Mouse (Mus musculus): ENCODE data around the gene Slc25a16. TPM values are rescaled to one million over a fixed set of nuclear protein-coding genes. Genes with fewer than 3 reads are reported as not detected.
A peak's percentile ranks its signal among the peaks of the same experiment; 100 is the strongest.

The Slc25a16 gene
- total and polyA plus RNA-seq, 3 experiments = 8.3 to 12.1 TPM; not detected in 1

DNA sequence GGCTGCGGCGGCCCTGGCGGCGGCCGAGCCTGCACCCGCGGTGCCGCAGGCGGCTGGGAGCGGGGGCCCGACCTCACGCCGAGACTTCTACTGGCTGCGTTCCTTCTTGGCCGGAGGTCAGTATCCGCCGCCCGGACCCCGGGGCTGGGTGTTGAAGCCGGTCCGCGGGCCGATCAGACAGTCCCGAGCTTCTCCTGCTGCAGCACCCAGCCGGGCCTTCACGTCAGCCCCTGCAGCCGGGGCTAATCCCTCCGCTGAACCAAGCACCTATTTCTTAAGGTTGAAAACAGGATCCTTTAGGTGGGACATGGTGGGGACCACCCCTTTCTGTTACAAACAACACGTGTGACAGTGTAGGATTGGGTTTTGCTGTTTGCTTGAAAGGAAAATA lies 328 bp downstream of the Slc25a16 start:
- no peak for TF ChIP-seq USF1 (IDR thresholded peaks at IDR 0.05; ENCODE audit: low read depth, low read length)
- TF ChIP-seq MXI1 (IDR thresholded peaks at IDR 0.05; ENCODE audit: low read depth, low read length) = no peak
- no peak for TF ChIP-seq CHD1 (IDR thresholded peaks at IDR 0.05; ENCODE audit: low read depth, low read length)
- no peak for TF ChIP-seq SMC3 (IDR thresholded peaks at IDR 0.05; ENCODE audit: low read depth, low read length)
- no peak for TF ChIP-seq MAFK (IDR thresholded peaks at IDR 0.05; ENCODE audit: borderline replicate concordance, low read depth, low read length)
- TF ChIP-seq NRF1 (IDR thresholded peaks at IDR 0.05; ENCODE audit: insufficient read depth, low read depth, low read length, poor library complexity, severe bottlenecking) = no peak
- TF ChIP-seq POLR2AphosphoS2 (IDR thresholded peaks at IDR 0.05; ENCODE audit: low read length) = no peak
- TF ChIP-seq GABPA (IDR thresholded peaks at IDR 0.05; ENCODE audit: low read depth, low read length) = no peak
- no peak for TF ChIP-seq TCF12 (IDR thresholded peaks at IDR 0.05; ENCODE audit: low read depth, low read length)
- no peak for TF ChIP-seq RCOR1 (IDR thresholded peaks at IDR 0.05; ENCODE audit: low read depth, low read length)
- no peak for TF ChIP-seq MYC (IDR thresholded peaks at IDR 0.05; ENCODE audit: low read depth, low read length)
- no peak for TF ChIP-seq SIN3A (IDR thresholded peaks at IDR 0.05; ENCODE audit: low read length)
- TF ChIP-seq ELF1 (IDR thresholded peaks at IDR 0.05; ENCODE audit: low read depth, low read length) = no peak
- no peak for TF ChIP-seq ZKSCAN1 (IDR thresholded peaks at IDR 0.05; ENCODE audit: low read depth, low read length)
- TF ChIP-seq POLR2A (IDR thresholded peaks at IDR 0.05; ENCODE audit: control insufficient read depth in 1 of 2, insufficient read depth in 1 of 2, low read depth in 1 of 2, low read length in 2 of 2, poor library complexity in 1 of 2) = no peak
- TF ChIP-seq MAX (IDR thresholded peaks at IDR 0.05; ENCODE audit: low read length) = no peak
- Histone ChIP-seq H3K36me3 (ENCODE audit: control insufficient read depth in 1 of 2, insufficient read depth in 2 of 2, low read length in 2 of 2) (peaks cover 0 to 5% of the 10 kb centered on the region in 2 experiments; a peak in 1 of 4 replicates), H3K9me3 (replicated peaks; ENCODE audit: insufficient read depth, low read length) (no peaks in the 10 kb centered on the region), H3K27ac (ENCODE audit: control insufficient read depth, low read depth, low read length) (no peak overlapping the region), H3K4me1 (ENCODE audit: control insufficient read depth in 1 of 2, insufficient read depth in 2 of 2, low read length in 2 of 2) (peaks cover 0 to 11% of the 10 kb centered on the region in 2 experiments; a peak in 3 of 4 replicates), H3K27me3 (ENCODE audit: control insufficient read depth in 1 of 2, insufficient read depth in 2 of 2, low read length in 2 of 2) (no peaks in the 10 kb centered on the region), H3K4me3 (ENCODE audit: control insufficient read depth in 1 of 2, insufficient read depth in 1 of 2, low read depth in 2 of 2, low read length in 2 of 2) (peak overlapping the region; percentile 89 to 90), H3K9ac (ENCODE audit: control insufficient read depth, low read depth, low read length, poor library complexity, severe bottlenecking) (peak overlapping the region; percentile 82), H3K79me2 (ENCODE audit: control insufficient read depth, insufficient read depth, low read length, poor library complexity) (peaks cover 7% of the 10 kb centered on the region)
- DNase-seq (ENCODE audit: low read depth, low spot score) = peak; percentile 48

DNA sequence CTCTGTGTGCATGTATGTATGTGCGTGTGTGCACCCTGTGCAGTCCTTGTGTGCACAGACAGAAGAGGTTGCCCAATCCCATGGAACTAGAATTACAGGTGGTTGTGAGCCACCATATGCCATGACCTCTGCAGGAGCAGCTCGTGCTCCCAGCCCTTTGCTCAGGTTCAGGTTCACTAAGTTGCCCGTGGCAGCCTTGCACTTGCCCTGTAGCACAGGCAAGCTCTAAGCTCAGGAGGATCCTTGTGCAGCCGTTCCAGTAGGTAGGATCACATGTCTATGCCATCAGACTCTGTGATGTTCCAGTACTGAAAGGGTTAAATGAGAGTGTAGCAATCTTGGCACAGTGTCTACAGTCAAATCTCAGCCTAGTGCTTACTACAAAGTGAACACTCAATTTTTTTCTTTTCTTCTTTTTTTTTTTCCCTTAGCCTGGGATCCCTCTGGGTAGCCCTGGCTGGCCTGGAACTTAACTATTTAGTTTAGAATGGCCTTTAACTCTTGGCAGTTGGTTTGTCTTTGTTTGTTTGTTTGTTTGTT lies 3.7 kb downstream of the Slc25a16 start:
- Histone ChIP-seq H3K27me3 (ENCODE audit: control insufficient read depth in 1 of 2, insufficient read depth in 2 of 2, low read length in 2 of 2) (no peaks in the 10 kb centered on the region), H3K9me3 (replicated peaks; ENCODE audit: insufficient read depth, low read length) (no peaks in the 10 kb centered on the region), H3K4me3 (ENCODE audit: control insufficient read depth in 1 of 2, insufficient read depth in 1 of 2, low read depth in 2 of 2, low read length in 2 of 2) (no peak overlapping the region), H3K4me1 (ENCODE audit: control insufficient read depth in 1 of 2, insufficient read depth in 2 of 2, low read length in 2 of 2) (peaks cover 0 to 8% of the 10 kb centered on the region in 2 experiments; a peak in 3 of 4 replicates), H3K9ac (ENCODE audit: control insufficient read depth, low read depth, low read length, poor library complexity, severe bottlenecking) (no peak overlapping the region), H3K36me3 (ENCODE audit: control insufficient read depth in 1 of 2, insufficient read depth in 2 of 2, low read length in 2 of 2) (peaks cover 0 to 3% of the 10 kb centered on the region in 2 experiments; a peak in 1 of 4 replicates), H3K79me2 (ENCODE audit: control insufficient read depth, insufficient read depth, low read length, poor library complexity) (peaks cover 7% of the 10 kb centered on the region), H3K27ac (ENCODE audit: control insufficient read depth, low read depth, low read length) (no peak overlapping the region)
- DNase-seq (ENCODE audit: low read depth, low spot score) = no peak
- TF ChIP-seq E2F4 (IDR thresholded peaks at IDR 0.05; ENCODE audit: borderline replicate concordance, low read depth, low read length) (no peak), NRF1 (IDR thresholded peaks at IDR 0.05; ENCODE audit: insufficient read depth, low read depth, low read length, poor library complexity, severe bottlenecking) (no peak), ZKSCAN1 (IDR thresholded peaks at IDR 0.05; ENCODE audit: low read depth, low read length) (no peak), BHLHE40 (IDR thresholded peaks at IDR 0.05; ENCODE audit: borderline replicate concordance, low read depth, low read length) (no peak), MAX (IDR thresholded peaks at IDR 0.05; ENCODE audit: low read length) (no peak), JUND (IDR thresholded peaks at IDR 0.05; ENCODE audit: low read depth, low read length) (no peak), RAD21 (IDR thresholded peaks at IDR 0.05; ENCODE audit: low read depth, low read length) (no peak), TBP (IDR thresholded peaks at IDR 0.05; ENCODE audit: low read depth, low read length) (no peak)
